Mouse (Mus musculus) subcutaneous adipose tissue, adult 2 months (tissue): Measurements from ENCODE around the gene Syne2. TPM values are rescaled to one million over a fixed set of nuclear protein-coding genes. Genes with fewer than 3 reads are reported as not detected.

ENCODE experiments used
- polyA plus RNA-seq: library from polyadenylated mRNA; depleted of rRNA; stranded (reverse); fragments of >200 nt; gene quantifications from 2 replicates; pipeline ENCODE4 v1.2.3, GENCODE M21; 2012; ENCODE audit warnings: low replicate concordance; rRNA removed

Gene Syne2
- 45.0 and 55.1 TPM in 2 replicates for polyA plus RNA-seq

GRCm38 (mm10) chr12:75817959-75818452 is at the start of gene Syne2:
Syne2 (plus strand) TSS chr12:75818134.

Other genes starting within 250 kb of the Syne2 start
- gene Ppp2r5e, start 221.9 kb upstream of the Syne2 start, polyA plus RNA-seq = 8.1 and 14.4 TPM in 2 replicates
- gene Wdr89, start 148.6 kb upstream of the Syne2 start, polyA plus RNA-seq = 3.0 and 3.5 TPM in 2 replicates
- gene Sgpp1, start 82.4 kb upstream of the Syne2 start, polyA plus RNA-seq = 13.3 and 34.8 TPM in 2 replicates